Mouse (Mus musculus): ENCODE measurements around the gene P2rx4. TPM values are rescaled to one million over a fixed set of nuclear protein-coding genes. Genes with fewer than 3 reads are reported as not detected.

Gene P2rx4
- polyA plus RNA-seq, 1 experiment from 2014 or later, result 10.3 TPM

DNA sequence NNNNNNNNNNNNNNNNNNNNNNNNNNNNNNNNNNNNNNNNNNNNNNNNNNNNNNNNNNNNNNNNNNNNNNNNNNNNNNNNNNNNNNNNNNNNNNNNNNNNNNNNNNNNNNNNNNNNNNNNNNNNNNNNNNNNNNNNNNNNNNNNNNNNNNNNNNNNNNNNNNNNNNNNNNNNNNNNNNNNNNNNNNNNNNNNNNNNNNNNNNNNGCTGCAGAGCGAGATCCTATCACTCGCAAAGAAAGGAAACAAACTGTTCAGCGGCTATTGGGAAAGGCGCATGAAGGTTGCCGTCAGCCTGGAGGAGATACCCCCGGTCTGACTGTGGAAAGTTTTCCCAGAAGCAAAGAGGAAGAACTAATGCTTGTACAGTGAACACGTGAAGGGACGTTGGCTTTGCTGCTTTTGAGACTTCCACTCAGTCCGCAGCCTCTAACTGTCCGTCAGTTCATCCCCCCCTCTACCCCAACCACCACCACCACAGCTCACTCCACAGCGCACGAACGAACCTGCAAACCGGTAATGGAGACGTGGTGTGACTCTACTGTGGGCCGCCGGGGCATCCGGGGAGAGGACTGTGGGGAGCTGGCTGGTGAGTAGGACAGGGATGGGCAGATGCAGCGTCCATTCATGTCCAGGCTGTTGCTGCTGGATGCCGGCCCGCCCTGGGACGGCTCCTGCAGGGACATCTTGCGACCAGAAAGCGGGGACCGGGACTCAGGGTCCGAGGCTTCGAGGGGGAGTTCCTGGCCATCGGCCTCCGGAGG is 56.1 kb downstream of the P2rx4 start:
- Histone ChIP-seq H3K9me3 (ENCODE audit: control insufficient read depth, low read length) (no peaks in the 10 kb centered on the region), H3K9ac (replicated peaks; ENCODE audit: low read depth, low read length) (no peak overlapping the region), H3K27me3 (replicated peaks; ENCODE audit: control insufficient read depth, insufficient read depth, low read length) (no peaks in the 10 kb centered on the region), H3K36me3 (ENCODE audit: control insufficient read depth, insufficient read depth) (peaks cover 5% of the 10 kb centered on the region; the same call in 1 of the 2 replicates), H3K4me3 (replicated peaks; ENCODE audit: low read length) (no peak overlapping the region), H3K27ac (ENCODE audit: low read length) (no peak overlapping the region), H3K4me2 (ENCODE audit: low read length) (no peak overlapping the region), H3K4me1 (replicated peaks; ENCODE audit: control insufficient read depth, insufficient read depth, low read length) (no peaks in the 10 kb centered on the region)
- 86% methylated on average over 29 of the region's 29 CpGs for WGBS
- ATAC-seq, result no peak

- WGBS, result 52% methylated on average over 10 of the region's 10 CpGs
- no peaks in the 10 kb centered on the region for H3K27me3 ChIP-seq (replicated peaks; ENCODE audit: control insufficient read depth, insufficient read depth, low read length)
- H3K9ac ChIP-seq (replicated peaks; ENCODE audit: low read depth, low read length), result no peak overlapping the region
- peaks cover 3% of the 10 kb centered on the region; the same call in 1 of the 2 replicates for H3K36me3 ChIP-seq (ENCODE audit: control insufficient read depth, insufficient read depth)
- no peak overlapping the region for H3K27ac ChIP-seq (ENCODE audit: low read length)
- ATAC-seq, result no peak
- no peaks in the 10 kb centered on the region for H3K4me1 ChIP-seq (replicated peaks; ENCODE audit: control insufficient read depth, insufficient read depth, low read length)
- no peak overlapping the region for H3K4me3 ChIP-seq (replicated peaks; ENCODE audit: low read length)
- no peak overlapping the region for H3K4me2 ChIP-seq (ENCODE audit: low read length)
- no peaks in the 10 kb centered on the region for H3K9me3 ChIP-seq (ENCODE audit: control insufficient read depth, low read length)
Observed at GRCm38 (mm10) chr5:122764032-122764464, 56.7 kb downstream of the P2rx4 start.

- Histone ChIP-seq H3K27me3 (replicated peaks; ENCODE audit: control insufficient read depth, insufficient read depth, low read length) (no peaks in the 10 kb centered on the region), H3K36me3 (ENCODE audit: control insufficient read depth, insufficient read depth) (peaks cover 3% of the 10 kb centered on the region; the same call in 1 of the 2 replicates), H3K9me3 (ENCODE audit: control insufficient read depth, low read length) (no peaks in the 10 kb centered on the region), H3K9ac (replicated peaks; ENCODE audit: low read depth, low read length) (no peak overlapping the region), H3K4me2 (ENCODE audit: low read length) (no peak overlapping the region), H3K4me1 (replicated peaks; ENCODE audit: control insufficient read depth, insufficient read depth, low read length) (no peaks in the 10 kb centered on the region), H3K27ac (ENCODE audit: low read length) (no peak overlapping the region), H3K4me3 (replicated peaks; ENCODE audit: low read length) (no peak overlapping the region)
- WGBS, result 73% methylated on average over 11 of the region's 11 CpGs
- no peak for ATAC-seq
Observed at GRCm38 (mm10) chr5:122767283-122767682, 59.9 kb downstream of the P2rx4 start.

DNA sequence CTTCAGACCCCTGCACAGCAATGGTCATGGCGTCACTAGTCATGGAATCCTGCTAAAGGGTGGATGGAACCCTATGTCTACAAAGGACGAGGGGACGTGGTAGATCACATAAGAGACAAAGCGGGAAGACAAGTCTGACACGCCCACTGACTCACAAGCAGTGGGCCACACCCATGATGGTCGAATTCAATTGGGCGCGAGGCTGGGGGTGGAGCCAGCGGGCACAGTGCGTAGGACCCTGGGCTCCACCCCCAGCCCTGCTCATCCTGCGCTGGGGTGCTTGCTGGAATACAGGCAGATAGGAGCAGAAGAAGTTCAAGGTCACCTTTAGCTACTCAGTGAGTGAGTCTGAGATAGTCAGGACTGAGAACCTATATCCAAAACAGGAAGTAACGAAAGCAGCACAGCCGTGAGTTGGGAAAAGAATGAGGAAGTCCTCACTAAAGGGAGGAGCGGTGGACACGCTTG is 61.8 kb downstream of the P2rx4 start:
- no peak for ATAC-seq
- H3K4me2 ChIP-seq (ENCODE audit: low read length), result no peak overlapping the region
- no peaks in the 10 kb centered on the region for H3K36me3 ChIP-seq (ENCODE audit: control insufficient read depth, insufficient read depth)
- no peak overlapping the region for H3K9ac ChIP-seq (replicated peaks; ENCODE audit: low read depth, low read length)
- 86% methylated on average over 15 of the region's 15 CpGs for WGBS
- no peaks in the 10 kb centered on the region for H3K9me3 ChIP-seq (ENCODE audit: control insufficient read depth, low read length)
- H3K4me1 ChIP-seq (replicated peaks; ENCODE audit: control insufficient read depth, insufficient read depth, low read length), result 0 out of 2 replicates have a peak, but pooled peaks cover 3% of the 10 kb centered on the region
- no peaks in the 10 kb centered on the region for H3K27me3 ChIP-seq (replicated peaks; ENCODE audit: control insufficient read depth, insufficient read depth, low read length)
- H3K27ac ChIP-seq (ENCODE audit: low read length), result no peak overlapping the region
- H3K4me3 ChIP-seq (replicated peaks; ENCODE audit: low read length), result no peak overlapping the region

DNA sequence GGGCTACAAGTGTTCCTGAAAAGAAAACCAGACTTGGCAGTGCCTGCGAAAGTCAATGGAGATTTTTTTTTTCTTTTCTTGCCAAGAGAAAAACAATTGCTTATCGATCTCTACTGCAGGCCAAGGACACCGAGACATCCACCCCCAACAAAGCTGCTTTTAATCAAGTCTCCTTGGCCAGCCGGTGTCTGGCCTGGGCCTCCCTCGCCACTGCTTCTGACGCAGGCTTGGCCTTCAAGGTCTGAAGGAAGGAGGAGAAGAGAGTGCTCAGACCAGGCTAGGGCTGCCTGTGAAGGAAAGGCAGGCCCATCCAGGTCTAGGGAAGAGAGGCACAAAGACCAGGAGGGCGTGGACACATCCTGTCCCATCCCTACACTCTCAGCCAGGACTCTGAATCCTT is 63.0 kb downstream of the P2rx4 start:
- no peak overlapping the region for H3K4me3 ChIP-seq (replicated peaks; ENCODE audit: low read length)
- 0 out of 2 replicates have a peak, but pooled peaks cover 3% of the 10 kb centered on the region for H3K4me1 ChIP-seq (replicated peaks; ENCODE audit: control insufficient read depth, insufficient read depth, low read length)
- H3K9me3 ChIP-seq (ENCODE audit: control insufficient read depth, low read length), result no peaks in the 10 kb centered on the region
- H3K27me3 ChIP-seq (replicated peaks; ENCODE audit: control insufficient read depth, insufficient read depth, low read length), result no peaks in the 10 kb centered on the region
- WGBS, result 73% methylated on average over 7 of the region's 7 CpGs
- no peak overlapping the region for H3K4me2 ChIP-seq (ENCODE audit: low read length)
- no peak for ATAC-seq
- H3K36me3 ChIP-seq (ENCODE audit: control insufficient read depth, insufficient read depth), result no peaks in the 10 kb centered on the region
- no peak overlapping the region for H3K9ac ChIP-seq (replicated peaks; ENCODE audit: low read depth, low read length)
- no peak overlapping the region for H3K27ac ChIP-seq (ENCODE audit: low read length)

DNA sequence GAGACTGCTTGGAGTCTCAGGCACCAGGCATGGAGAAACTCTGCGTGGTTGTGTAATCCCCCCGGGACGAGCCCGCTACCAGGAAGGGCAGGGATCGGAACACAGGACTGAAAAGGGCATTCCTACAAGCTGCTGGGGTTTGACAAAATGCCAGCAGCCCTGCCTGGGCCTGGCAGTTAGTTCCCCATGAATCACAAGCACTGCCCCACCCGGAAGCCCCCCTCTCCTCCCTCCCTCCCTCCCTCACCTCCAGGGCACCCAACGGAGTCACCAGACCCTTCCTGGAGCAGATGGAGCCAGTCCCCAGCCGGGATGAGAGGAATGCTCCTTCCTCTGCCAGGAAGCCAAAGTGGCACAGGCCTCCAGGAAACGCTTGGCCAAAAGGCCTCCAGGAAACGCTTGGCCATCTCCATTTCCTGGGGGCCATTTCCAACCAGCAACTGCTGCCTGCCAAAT is 63.5 kb downstream of the P2rx4 start:
- no peaks in the 10 kb centered on the region for H3K27me3 ChIP-seq (replicated peaks; ENCODE audit: control insufficient read depth, insufficient read depth, low read length)
- no peak overlapping the region for H3K27ac ChIP-seq (ENCODE audit: low read length)
- H3K9ac ChIP-seq (replicated peaks; ENCODE audit: low read depth, low read length), result no peak overlapping the region
- no peak overlapping the region for H3K4me3 ChIP-seq (replicated peaks; ENCODE audit: low read length)
- no peak for ATAC-seq
- no peak overlapping the region for H3K4me2 ChIP-seq (ENCODE audit: low read length)
- 0 out of 2 replicates have a peak, but pooled peaks cover 3% of the 10 kb centered on the region for H3K4me1 ChIP-seq (replicated peaks; ENCODE audit: control insufficient read depth, insufficient read depth, low read length)
- 69% methylated on average over 10 of the region's 10 CpGs for WGBS
- H3K36me3 ChIP-seq (ENCODE audit: control insufficient read depth, insufficient read depth), result no peaks in the 10 kb centered on the region
- no peaks in the 10 kb centered on the region for H3K9me3 ChIP-seq (ENCODE audit: control insufficient read depth, low read length)

DNA sequence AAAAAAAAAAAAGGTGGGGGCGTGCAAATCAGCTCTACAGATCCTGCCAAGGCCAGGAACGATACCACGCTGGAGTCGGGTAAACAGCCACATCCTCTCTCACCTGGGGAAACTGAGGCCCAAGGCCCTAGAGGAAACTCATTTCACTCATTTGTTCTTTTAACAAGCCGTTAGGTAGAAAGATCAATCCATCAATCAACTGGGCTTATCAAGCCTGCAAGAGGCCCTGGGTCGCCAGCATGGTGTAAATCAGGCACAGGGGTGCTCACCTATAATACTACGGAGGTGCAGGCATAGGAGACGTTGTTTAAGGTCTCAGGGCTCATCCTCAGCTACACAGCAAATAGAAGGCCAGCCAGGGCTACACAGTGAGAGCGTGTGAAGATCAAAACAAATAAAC is 64.1 kb downstream of the P2rx4 start:
- H3K9me3 ChIP-seq (ENCODE audit: control insufficient read depth, low read length), result no peaks in the 10 kb centered on the region
- H3K4me3 ChIP-seq (replicated peaks; ENCODE audit: low read length), result no peak overlapping the region
- no peaks in the 10 kb centered on the region for H3K36me3 ChIP-seq (ENCODE audit: control insufficient read depth, insufficient read depth)
- 0 out of 2 replicates have a peak, but pooled peaks cover 3% of the 10 kb centered on the region for H3K4me1 ChIP-seq (replicated peaks; ENCODE audit: control insufficient read depth, insufficient read depth, low read length)
- no peak overlapping the region for H3K9ac ChIP-seq (replicated peaks; ENCODE audit: low read depth, low read length)
- ATAC-seq, result no peak
- H3K27ac ChIP-seq (ENCODE audit: low read length), result no peak overlapping the region
- H3K27me3 ChIP-seq (replicated peaks; ENCODE audit: control insufficient read depth, insufficient read depth, low read length), result no peaks in the 10 kb centered on the region
- no peak overlapping the region for H3K4me2 ChIP-seq (ENCODE audit: low read length)
- WGBS, result 96% methylated on average over 9 of the region's 9 CpGs

GRCm38 (mm10) chr5:122773756-122774155 is 66.4 kb downstream of the P2rx4 start:
- no peak overlapping the region for H3K27ac ChIP-seq (ENCODE audit: low read length)
- 67% methylated on average over 11 of the region's 11 CpGs for WGBS
- no peaks in the 10 kb centered on the region for H3K9me3 ChIP-seq (ENCODE audit: control insufficient read depth, low read length)
- H3K4me3 ChIP-seq (replicated peaks; ENCODE audit: low read length), result no peak overlapping the region
- no peak for ATAC-seq
- no peaks in the 10 kb centered on the region for H3K27me3 ChIP-seq (replicated peaks; ENCODE audit: control insufficient read depth, insufficient read depth, low read length)
- H3K9ac ChIP-seq (replicated peaks; ENCODE audit: low read depth, low read length), result no peak overlapping the region
- no peaks in the 10 kb centered on the region for H3K36me3 ChIP-seq (ENCODE audit: control insufficient read depth, insufficient read depth)
- no peak overlapping the region for H3K4me2 ChIP-seq (ENCODE audit: low read length)
- H3K4me1 ChIP-seq (replicated peaks; ENCODE audit: control insufficient read depth, insufficient read depth, low read length), result peaks cover 10% of the 10 kb centered on the region

DNA sequence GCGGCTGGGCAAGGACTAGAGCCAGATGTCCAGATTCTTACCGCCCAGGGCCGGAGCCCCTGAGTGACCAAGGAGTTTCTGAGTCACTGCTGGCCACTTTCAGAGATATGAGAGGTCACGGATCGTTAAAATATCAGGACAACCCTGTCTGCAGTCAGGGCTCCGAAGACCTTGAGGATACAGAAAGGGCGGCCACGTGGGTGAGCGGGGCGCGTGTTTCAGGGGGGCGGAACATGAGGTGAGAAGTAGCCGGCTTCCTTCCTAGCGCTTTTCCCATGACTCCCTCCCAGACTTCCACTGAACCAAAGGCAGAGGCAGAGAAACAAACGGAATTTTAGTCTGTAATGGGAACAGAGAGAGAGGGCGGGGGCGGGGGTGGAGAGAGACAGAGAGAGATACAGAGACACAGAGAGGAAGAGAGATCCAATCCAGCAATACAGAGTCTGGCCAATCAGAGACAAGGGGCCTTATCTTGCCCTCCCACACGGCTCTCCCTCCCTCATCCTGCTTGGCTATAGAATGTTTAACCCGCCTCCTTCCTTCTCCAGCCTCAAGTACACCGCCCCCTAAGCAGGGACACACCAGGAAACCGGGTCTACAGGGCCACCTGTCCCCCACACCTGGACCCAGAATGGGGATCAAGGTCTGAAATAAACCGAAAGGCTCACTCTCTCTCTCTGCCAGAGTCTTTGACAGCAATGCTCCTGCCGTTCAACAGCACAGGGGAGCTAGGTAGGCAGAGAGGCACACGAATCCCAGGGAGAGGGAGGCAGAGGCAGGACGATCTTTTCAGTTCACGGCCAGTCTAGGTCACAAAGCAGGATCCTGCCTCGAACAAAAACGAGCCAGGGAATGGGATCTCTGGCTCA is 67.6 kb downstream of the P2rx4 start:
- H3K27me3 ChIP-seq (replicated peaks; ENCODE audit: control insufficient read depth, insufficient read depth, low read length), result no peaks in the 10 kb centered on the region
- no peak overlapping the region for H3K4me2 ChIP-seq (ENCODE audit: low read length)
- peaks cover 14% of the 10 kb centered on the region for H3K4me1 ChIP-seq (replicated peaks; ENCODE audit: control insufficient read depth, insufficient read depth, low read length)
- ATAC-seq, result no peak
- 81% methylated on average over 28 of the region's 28 CpGs for WGBS
- no peaks in the 10 kb centered on the region for H3K36me3 ChIP-seq (ENCODE audit: control insufficient read depth, insufficient read depth)
- no peak overlapping the region for H3K27ac ChIP-seq (ENCODE audit: low read length)
- no peak overlapping the region for H3K9ac ChIP-seq (replicated peaks; ENCODE audit: low read depth, low read length)
- no peaks in the 10 kb centered on the region for H3K9me3 ChIP-seq (ENCODE audit: control insufficient read depth, low read length)
- H3K4me3 ChIP-seq (replicated peaks; ENCODE audit: low read length), result no peak overlapping the region

Data from forebrain, embryonic 16.5 days (tissue).